Mouse (Mus musculus): ENCODE results near the gene Exoc7. TPM values are rescaled to one million over a fixed set of nuclear protein-coding genes. Genes with fewer than 3 reads are reported as not detected.

Exoc7 gene
- polyA plus RNA-seq, 1 experiment, result 104 TPM

DNA sequence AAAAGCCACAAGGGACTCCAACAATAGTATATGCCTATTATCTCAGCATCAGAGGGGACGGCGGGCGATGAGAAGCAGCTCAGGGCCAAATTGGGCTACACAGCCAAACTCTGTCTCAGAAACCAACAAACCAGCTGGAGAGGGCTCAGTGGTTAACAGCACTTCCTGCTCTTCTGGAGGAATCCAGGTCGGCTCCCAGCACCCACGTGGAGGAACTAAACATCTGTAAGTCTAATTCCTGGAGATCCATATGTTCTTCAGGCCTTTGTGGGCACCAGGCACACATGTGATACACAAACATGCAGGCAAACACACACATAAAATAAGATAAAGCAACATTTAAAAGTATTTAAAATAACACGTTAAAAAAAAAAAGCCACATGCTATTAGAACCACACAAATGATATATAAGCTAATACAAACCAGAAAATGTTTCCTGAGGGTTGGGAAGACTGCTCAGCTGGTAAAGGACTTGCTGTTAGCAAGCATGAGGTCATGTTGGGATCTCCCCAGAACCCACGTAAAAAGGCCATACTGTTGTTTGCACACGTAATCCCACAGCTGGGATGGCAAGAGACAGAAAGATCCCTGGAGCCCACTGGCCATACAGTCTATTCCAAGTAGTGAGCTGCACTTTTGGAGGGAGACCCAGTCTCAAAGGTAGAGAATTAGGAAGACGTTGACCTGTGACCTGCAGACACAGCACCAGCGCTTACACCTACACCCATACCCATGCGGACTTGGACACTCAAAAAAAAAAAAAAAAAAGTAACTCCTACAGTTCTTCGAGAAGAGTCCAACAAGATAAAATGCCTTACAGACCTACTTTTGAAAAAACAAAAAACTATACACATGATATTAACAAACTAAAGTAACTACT, 34.2 kb downstream of the Exoc7 start:
- Histone ChIP-seq H3K27ac (ENCODE audit: insufficient read depth, low read length) (no peak overlapping the region), H3K27me3 (ENCODE audit: control insufficient read depth, insufficient read depth, low read length) (no peaks in the 10 kb centered on the region), H3K4me1 (ENCODE audit: control insufficient read depth, insufficient read depth, low read length) (peaks cover 6% of the 10 kb centered on the region), H3K4me3 (replicated peaks; ENCODE audit: insufficient read depth, low read depth, low read length) (peak overlapping the region; percentile 94)
- TF ChIP-seq POLR2A (IDR thresholded peaks at IDR 0.05; ENCODE audit: borderline replicate concordance, insufficient read depth, low read length), result no peak
- no peak for TF ChIP-seq CTCF (IDR thresholded peaks at IDR 0.05; ENCODE audit: borderline replicate concordance, insufficient read depth, low read depth, low read length)
- DNase-seq, result no peak
- 36% methylated on average over 12 of the region's 12 CpGs for WGBS

DNA sequence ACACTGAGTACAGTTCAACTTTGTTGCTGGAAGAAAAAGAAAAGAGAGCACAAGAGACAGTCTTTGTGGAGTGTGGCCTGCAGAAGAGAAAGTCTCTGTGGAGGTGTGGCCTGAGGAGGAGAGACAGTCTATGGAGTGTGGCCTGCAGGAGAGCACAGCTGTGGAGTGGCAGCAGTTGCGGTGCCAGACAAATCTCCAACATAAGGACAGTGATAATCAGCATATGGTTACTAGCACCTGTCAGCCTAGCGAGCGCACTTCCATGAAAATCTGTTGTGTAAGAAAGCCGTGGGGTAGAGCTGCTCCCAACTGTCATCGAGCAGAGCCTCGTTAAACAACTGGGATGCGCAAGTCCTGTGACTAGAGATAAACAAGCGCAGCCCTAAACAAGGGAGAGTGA, 37.5 kb downstream of the Exoc7 start:
- Histone ChIP-seq H3K4me1 (ENCODE audit: control insufficient read depth, insufficient read depth, low read length) (peaks cover 6% of the 10 kb centered on the region), H3K4me3 (replicated peaks; ENCODE audit: insufficient read depth, low read depth, low read length) (no peak overlapping the region), H3K27ac (ENCODE audit: insufficient read depth, low read length) (no peak overlapping the region), H3K27me3 (ENCODE audit: control insufficient read depth, insufficient read depth, low read length) (no peaks in the 10 kb centered on the region)
- DNase-seq, result no peak
- WGBS, result 37% methylated on average over 8 of the region's 8 CpGs
- TF ChIP-seq POLR2A (IDR thresholded peaks at IDR 0.05; ENCODE audit: borderline replicate concordance, insufficient read depth, low read length) (no peak), CTCF (IDR thresholded peaks at IDR 0.05; ENCODE audit: borderline replicate concordance, insufficient read depth, low read depth, low read length) (no peak)

GRCm38 (mm10) chr11:116268313-116268712, 38.7 kb downstream of the Exoc7 start:
- H3K4me1 ChIP-seq (ENCODE audit: control insufficient read depth, insufficient read depth, low read length), result peaks cover 6% of the 10 kb centered on the region
- 93% methylated on average over 6 of the region's 6 CpGs for WGBS

GRCm38 (mm10) chr11:116267637-116268036, 39.4 kb downstream of the Exoc7 start:
- Histone ChIP-seq H3K27ac (ENCODE audit: insufficient read depth, low read length) (no peak overlapping the region), H3K4me1 (ENCODE audit: control insufficient read depth, insufficient read depth, low read length) (peaks cover 6% of the 10 kb centered on the region), H3K27me3 (ENCODE audit: control insufficient read depth, insufficient read depth, low read length) (no peaks in the 10 kb centered on the region), H3K4me3 (replicated peaks; ENCODE audit: insufficient read depth, low read depth, low read length) (no peak overlapping the region)
- DNase-seq, result no peak
- 84% methylated on average over 8 of the region's 8 CpGs for WGBS
- no peak for TF ChIP-seq POLR2A (IDR thresholded peaks at IDR 0.05; ENCODE audit: borderline replicate concordance, insufficient read depth, low read length)
- TF ChIP-seq CTCF (IDR thresholded peaks at IDR 0.05; ENCODE audit: borderline replicate concordance, insufficient read depth, low read depth, low read length), result no peak; the same call in 1 of the 2 replicates

More at GRCm38 (mm10) chr11:116268313-116268712, 38.7 kb downstream of the Exoc7 start:
- Histone ChIP-seq H3K27ac (ENCODE audit: insufficient read depth, low read length) (no peak overlapping the region), H3K4me3 (replicated peaks; ENCODE audit: insufficient read depth, low read depth, low read length) (no peak overlapping the region), H3K27me3 (ENCODE audit: control insufficient read depth, insufficient read depth, low read length) (no peaks in the 10 kb centered on the region)
- TF ChIP-seq CTCF (IDR thresholded peaks at IDR 0.05; ENCODE audit: borderline replicate concordance, insufficient read depth, low read depth, low read length) (no peak), POLR2A (IDR thresholded peaks at IDR 0.05; ENCODE audit: borderline replicate concordance, insufficient read depth, low read length) (no peak)
- no peak for DNase-seq

- no peak for DNase-seq
- no peak for TF ChIP-seq CTCF (IDR thresholded peaks at IDR 0.05; ENCODE audit: borderline replicate concordance, insufficient read depth, low read depth, low read length)
- no peak for TF ChIP-seq POLR2A (IDR thresholded peaks at IDR 0.05; ENCODE audit: borderline replicate concordance, insufficient read depth, low read length)
Observed at GRCm38 (mm10) chr11:116265850-116266249, 41.2 kb downstream of the Exoc7 start.

GRCm38 (mm10) chr11:116265352-116265751, 41.7 kb downstream of the Exoc7 start:
- Histone ChIP-seq H3K27ac (ENCODE audit: insufficient read depth, low read length) (no peak overlapping the region), H3K27me3 (ENCODE audit: control insufficient read depth, insufficient read depth, low read length) (no peaks in the 10 kb centered on the region), H3K4me3 (replicated peaks; ENCODE audit: insufficient read depth, low read depth, low read length) (no peak overlapping the region), H3K4me1 (ENCODE audit: control insufficient read depth, insufficient read depth, low read length) (peaks cover 6% of the 10 kb centered on the region)
- TF ChIP-seq POLR2A (IDR thresholded peaks at IDR 0.05; ENCODE audit: borderline replicate concordance, insufficient read depth, low read length), result no peak
- TF ChIP-seq CTCF (IDR thresholded peaks at IDR 0.05; ENCODE audit: borderline replicate concordance, insufficient read depth, low read depth, low read length), result no peak
- WGBS, result 60% methylated on average over 11 of the region's 11 CpGs
- DNase-seq, result no peak

More at GRCm38 (mm10) chr11:116265850-116266249, 41.2 kb downstream of the Exoc7 start:
- WGBS, result 90% methylated on average over 4 of the region's 4 CpGs
- peaks cover 6% of the 10 kb centered on the region for H3K4me1 ChIP-seq (ENCODE audit: control insufficient read depth, insufficient read depth, low read length)
- H3K4me3 ChIP-seq (replicated peaks; ENCODE audit: insufficient read depth, low read depth, low read length), result no peak overlapping the region
- no peak overlapping the region for H3K27ac ChIP-seq (ENCODE audit: insufficient read depth, low read length)
- H3K27me3 ChIP-seq (ENCODE audit: control insufficient read depth, insufficient read depth, low read length), result no peaks in the 10 kb centered on the region

GRCm38 (mm10) chr11:116260259-116260658, 46.8 kb downstream of the Exoc7 start:
- Histone ChIP-seq H3K4me1 (ENCODE audit: control insufficient read depth, insufficient read depth, low read length) (no peaks in the 10 kb centered on the region; the same call in 1 of the 2 replicates), H3K27me3 (ENCODE audit: control insufficient read depth, insufficient read depth, low read length) (no peaks in the 10 kb centered on the region), H3K27ac (ENCODE audit: insufficient read depth, low read length) (no peak overlapping the region), H3K4me3 (replicated peaks; ENCODE audit: insufficient read depth, low read depth, low read length) (no peak overlapping the region)
- WGBS, result 88% methylated on average over 7 of the region's 7 CpGs
- TF ChIP-seq POLR2A (IDR thresholded peaks at IDR 0.05; ENCODE audit: borderline replicate concordance, insufficient read depth, low read length) (no peak), CTCF (IDR thresholded peaks at IDR 0.05; ENCODE audit: borderline replicate concordance, insufficient read depth, low read depth, low read length) (no peak)
- no peak for DNase-seq

GRCm38 (mm10) chr11:116259461-116259860, 47.6 kb downstream of the Exoc7 start:
- H3K27ac ChIP-seq (ENCODE audit: insufficient read depth, low read length), result no peak overlapping the region
- H3K4me1 ChIP-seq (ENCODE audit: control insufficient read depth, insufficient read depth, low read length), result no peaks in the 10 kb centered on the region; the same call in 1 of the 2 replicates
- TF ChIP-seq POLR2A (IDR thresholded peaks at IDR 0.05; ENCODE audit: borderline replicate concordance, insufficient read depth, low read length) (no peak), CTCF (IDR thresholded peaks at IDR 0.05; ENCODE audit: borderline replicate concordance, insufficient read depth, low read depth, low read length) (no peak)
- no peaks in the 10 kb centered on the region for H3K27me3 ChIP-seq (ENCODE audit: control insufficient read depth, insufficient read depth, low read length)
- DNase-seq, result no peak
- WGBS, result 94% methylated on average over 8 of the region's 8 CpGs
- H3K4me3 ChIP-seq (replicated peaks; ENCODE audit: insufficient read depth, low read depth, low read length), result no peak overlapping the region

Data from cerebellum, adult 2 months (tissue).